ENCODE assay signal across 20 mouse cellular contexts in genomic region chr19:59926125-59926524, GRCm38 (mm10).
"Had no signal": no experiment of that assay in that cellular context is flagged by ENCODE, and none has a peak within 500 bp of the region (broad histone marks: within the 10 kb centered on the region; RNA-seq: fewer than 3 reads in every experiment).

No protein-coding gene starts in this region.

- H3K9me3 ChIP-seq: kidney, embryonic 15.5 days; limb, embryonic 12.5 days; limb, embryonic 15.5 days; midbrain, embryonic 12.5 days; midbrain, embryonic 15.5 days; stomach, embryonic 15.5 days had no signal

- DNase-seq: kidney, adult 8-10 months; kidney, postnatal 10 days; kidney, postnatal 4 days; left cerebral cortex, postnatal 4 days; liver, postnatal 0 days; lung, embryonic 14.5 days; right cerebral cortex, postnatal 14 days; right cerebral cortex, postnatal 4 days; spleen, adult 18-20 months; thymus, postnatal 25 days had no signal

- H3K4me1 ChIP-seq: kidney, embryonic 15.5 days; limb, embryonic 15.5 days; midbrain, embryonic 12.5 days; midbrain, embryonic 15.5 days; stomach, embryonic 15.5 days had no signal

- H3K36me3 ChIP-seq: limb, embryonic 12.5 days; limb, embryonic 15.5 days; midbrain, embryonic 12.5 days; stomach, embryonic 15.5 days had no signal

- ATAC-seq: liver, postnatal 0 days; lung, postnatal 0 days; midbrain, embryonic 15.5 days had no signal

- H3K27me3 ChIP-seq: kidney, embryonic 15.5 days; limb, embryonic 12.5 days; limb, embryonic 15.5 days; midbrain, embryonic 12.5 days; midbrain, embryonic 15.5 days; stomach, embryonic 15.5 days had no signal

- H3K27ac ChIP-seq: kidney, embryonic 15.5 days; limb, embryonic 12.5 days; limb, embryonic 15.5 days; liver, embryonic 14.5 days; macrophage; midbrain, embryonic 12.5 days; midbrain, embryonic 15.5 days; stomach, embryonic 15.5 days had no signal

- H3K4me3 ChIP-seq: kidney, embryonic 15.5 days; limb, embryonic 12.5 days; limb, embryonic 15.5 days; midbrain, embryonic 12.5 days; midbrain, embryonic 15.5 days; myocyte; stomach, embryonic 15.5 days had no signal
